Mouse (Mus musculus) limb, embryonic 14.5 days (tissue): ENCODE measurements at regions not wholly inside any gene's neighbourhood (a gene's known extent, or its start where the extent isn't known, plus 50 kb on each side); places are given as distances from the start of the nearest gene placed in this dataset.
A peak's percentile ranks its signal among the peaks of the same experiment; 100 is the strongest.

ENCODE experiments used
- ATAC-seq: fragments of 200-750 bp; cut with Nextera tagmentation; 2 replicates; pipeline ENCODE4 v1.8.0; 2017; ENCODE audit warnings: low read depth, moderate number of reproducible peaks, moderate TSS enrichment; ENCODE audit not compliant: low FRiP score
- DNase-seq: peaks from one replicate; pipeline ENCODE4 v3.0.0-alpha.2; 2015; ENCODE audit warnings: low spot score
- H3K27ac ChIP-seq: fragments of 300-500 bp; sonication (generic); replicated peaks from 2 replicates; pipeline ENCODE4 v1.5.1; 2014; ENCODE audit warnings: low read depth, mild to moderate bottlenecking, low read length, moderate library complexity, mixed read lengths
- H3K27me3 ChIP-seq: fragments of 300-500 bp; sonication (generic); 2 replicates; pipeline ENCODE4 v1.6.1; 2014; ENCODE audit warnings: low read length, mixed read lengths; ENCODE audit not compliant: control insufficient read depth, insufficient read depth
- H3K36me3 ChIP-seq: fragments of 300-500 bp; sonication (generic); 2 replicates; pipeline ENCODE4 v1.6.1; 2014; ENCODE audit warnings: mild to moderate bottlenecking, low read length, moderate library complexity, mixed read lengths; ENCODE audit not compliant: control insufficient read depth, insufficient read depth
- H3K4me1 ChIP-seq: fragments of 300-500 bp; sonication (generic); 2 replicates; pipeline ENCODE4 v1.6.1; 2014; ENCODE audit warnings: antibody characterized with exemption, low read length, mixed read lengths; ENCODE audit not compliant: control insufficient read depth, insufficient read depth
- H3K4me2 ChIP-seq: fragments of 300-500 bp; sonication (generic); replicated peaks from 2 replicates; pipeline ENCODE4 v1.6.1; 2014; ENCODE audit warnings: low read depth, mild to moderate bottlenecking, low read length, moderate library complexity; ENCODE audit not compliant: severe bottlenecking
- H3K4me3 ChIP-seq: fragments of 300-500 bp; sonication (generic); replicated peaks from 2 replicates; pipeline ENCODE4 v1.5.1; 2014; ENCODE audit warnings: low read length
- H3K9ac ChIP-seq: fragments of 300-500 bp; sonication (generic); 2 replicates; pipeline ENCODE4 v1.6.1; 2014; ENCODE audit warnings: mild to moderate bottlenecking, low read depth, low read length, moderate library complexity; ENCODE audit not compliant: severe bottlenecking
- H3K9me3 ChIP-seq: fragments of 300-500 bp; sonication (generic); 2 replicates; pipeline ENCODE4 v1.6.1; 2016; ENCODE audit warnings: low read length; ENCODE audit not compliant: control insufficient read depth
- POLR2A ChIP-seq: fragments of 200-500 bp; IDR thresholded peaks from 2 replicates; pipeline ENCODE4 v1.8.0; 2012; ENCODE audit warnings: inconsistent platforms, mild to moderate bottlenecking, moderate library complexity, borderline replicate concordance; ENCODE audit not compliant: insufficient read depth, insufficient read length; ENCODE audit errors: extremely low read depth
- WGBS: fragments of 180-500 bp; shearing (Covaris S2); extraction: QIAGEN DNeasy Blood & Tissue Kit; methylation state at CpG from one replicate; pipeline ENCODE4 v1.1.7; 2014; 5-methylcytosine and 5-hydroxymethylcytosine counted together

- 83% methylated on average over 5 of the region's 5 CpGs for WGBS
- H3K27me3 ChIP-seq = no peaks in the 10 kb centered on the region
- 0 out of 2 replicates have a peak, but pooled peaks cover 3% of the 10 kb centered on the region for H3K9me3 ChIP-seq
- ATAC-seq = no peak
- H3K9ac ChIP-seq = no peak overlapping the region
- no peaks in the 10 kb centered on the region for H3K36me3 ChIP-seq
- peaks cover 9% of the 10 kb centered on the region for H3K4me1 ChIP-seq
- H3K27ac ChIP-seq = no peak overlapping the region
- no peak for DNase-seq
- no peak overlapping the region for H3K4me3 ChIP-seq
- TF ChIP-seq POLR2A = no peak
- no peak overlapping the region for H3K4me2 ChIP-seq
Observed at GRCm38 (mm10) chr7:67836984-67837383, 77.4 kb upstream of the Synm start.

GRCm38 (mm10) chr7:67836117-67836949 is 76.8 kb upstream of the Synm start:
- Histone ChIP-seq H3K9ac (no peak overlapping the region), H3K27ac (no peak overlapping the region)
- WGBS = 61% methylated on average over 18 of the region's 18 CpGs

GRCm38 (mm10) chr7:67831738-67832137 is 72.2 kb upstream of the Synm start:
- Histone ChIP-seq H3K27ac (no peak overlapping the region), H3K36me3 (no peaks in the 10 kb centered on the region)
- no peak for ATAC-seq

More at GRCm38 (mm10) chr7:67836117-67836949, 76.8 kb upstream of the Synm start:
- ATAC-seq (no peak), DNase-seq (no peak)
- no peak overlapping the region for H3K4me2 ChIP-seq
- peaks cover 9% of the 10 kb centered on the region for H3K4me1 ChIP-seq
- TF ChIP-seq POLR2A = no peak
- H3K4me3 ChIP-seq = no peak overlapping the region
- H3K27me3 ChIP-seq = no peaks in the 10 kb centered on the region
- H3K36me3 ChIP-seq = no peaks in the 10 kb centered on the region
- 0 out of 2 replicates have a peak, but pooled peaks cover 3% of the 10 kb centered on the region for H3K9me3 ChIP-seq

GRCm38 (mm10) chr7:67827386-67827785 is 67.8 kb upstream of the Synm start:
- no peak overlapping the region for H3K9ac ChIP-seq
- peaks cover 26% of the 10 kb centered on the region for H3K4me1 ChIP-seq
- no peaks in the 10 kb centered on the region for H3K36me3 ChIP-seq
- H3K9me3 ChIP-seq = no peaks in the 10 kb centered on the region
- H3K4me2 ChIP-seq = no peak overlapping the region; the same call in 1 of the 2 replicates
- H3K4me3 ChIP-seq = no peak overlapping the region
- H3K27ac ChIP-seq = 0 out of 2 replicates have a peak overlapping the region, but pooled peaks have one; percentile 1
- DNase-seq (no peak), ATAC-seq (no peak)
- WGBS = 16% methylated on average over 12 of the region's 12 CpGs
- TF ChIP-seq POLR2A = no peak
- H3K27me3 ChIP-seq = no peaks in the 10 kb centered on the region

More at GRCm38 (mm10) chr7:67831738-67832137, 72.2 kb upstream of the Synm start:
- no peak overlapping the region for H3K9ac ChIP-seq
- no peak overlapping the region for H3K4me3 ChIP-seq
- DNase-seq = no peak
- peaks cover 19% of the 10 kb centered on the region for H3K4me1 ChIP-seq
- no peak overlapping the region for H3K4me2 ChIP-seq
- WGBS = 82% methylated on average over 2 of the region's 2 CpGs
- no peak for TF ChIP-seq POLR2A
- H3K27me3 ChIP-seq = no peaks in the 10 kb centered on the region
- H3K9me3 ChIP-seq = no peaks in the 10 kb centered on the region

- Histone ChIP-seq H3K27me3 (no peaks in the 10 kb centered on the region), H3K4me3 (no peak overlapping the region), H3K9ac (no peak overlapping the region), H3K4me2 (no peak overlapping the region; the same call in 1 of the 2 replicates), H3K36me3 (no peaks in the 10 kb centered on the region), H3K4me1 (peaks cover 26% of the 10 kb centered on the region), H3K27ac (peak overlapping the region; percentile 1; the same call in 1 of the 2 replicates), H3K9me3 (no peaks in the 10 kb centered on the region)
- 29% methylated on average over 13 of the region's 13 CpGs for WGBS
- TF ChIP-seq POLR2A = no peak
- ATAC-seq = no peak
- DNase-seq = no peak
Observed at GRCm38 (mm10) chr7:67826936-67827335, 67.4 kb upstream of the Synm start.
